In the genomic region with DNA sequence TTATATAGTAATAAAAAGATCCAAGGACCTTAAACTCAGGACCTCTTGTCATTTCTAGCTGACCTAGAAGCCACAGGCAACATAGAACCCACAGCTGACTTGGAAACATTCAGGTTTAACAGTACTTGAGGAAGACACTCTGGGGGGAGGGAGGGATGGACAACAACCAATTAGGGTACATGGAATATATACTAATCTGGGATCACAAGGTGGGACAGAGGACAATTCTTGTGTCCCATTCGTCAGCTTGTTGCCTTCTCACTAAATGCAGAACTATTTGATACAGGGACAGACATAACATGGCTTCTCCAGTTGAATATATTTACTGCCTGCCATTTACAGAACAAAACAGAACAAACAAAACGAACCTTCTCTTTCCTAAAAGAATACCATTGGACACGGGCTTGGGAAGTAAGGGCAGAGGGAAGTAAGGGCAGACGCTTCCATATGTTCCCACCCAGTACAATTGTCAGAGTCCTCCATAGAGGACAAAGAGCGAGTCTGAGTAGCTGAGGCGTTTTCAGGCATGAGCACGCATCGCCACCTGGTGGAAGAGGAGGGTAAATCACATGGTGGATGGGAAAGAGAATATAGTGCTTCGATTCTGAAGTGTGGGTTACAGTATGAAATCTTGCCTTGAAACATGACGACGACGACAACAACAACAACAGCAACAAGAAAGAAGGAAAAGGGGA, we compare ENCODE assay signal across 8 mouse cellular contexts. TPM values are rescaled to one million over a fixed set of nuclear protein-coding genes. Genes with fewer than 3 reads are reported as not detected.
A peak's percentile ranks its signal among the peaks of the same experiment; 100 is the strongest.
DNase-seq lines count a peak whose midpoint lies in the region; ATAC-seq lines count a peak whose summit lies in the region.

No protein-coding gene starts in this region.

- H3K9me3 ChIP-seq in forebrain, embryonic 12.5 days: no peaks in the 10 kb centered on the region

- H3K27ac ChIP-seq in forebrain, embryonic 12.5 days: no peak overlapping the region

- H3K9ac ChIP-seq in forebrain, embryonic 12.5 days: no peak overlapping the region

- peak; percentile 66 for DNase-seq in MN1 (ENCODE audit: low spot score)
- DNase-seq in c-Kit-positive CD71-positive TER-119-positive erythroid progenitor cells, embryonic 14.5 days (ENCODE audit: low spot score): peak; percentile 75
- DNase-seq in layer of hippocampus, adult 9-11 months: peak; percentile 40
- peak; percentile 64 for DNase-seq in lung, postnatal 25 days (ENCODE audit: low spot score)
- peak; percentile 61 for DNase-seq in retina, postnatal 7 days (ENCODE audit: low read depth, low spot score)
- peak; percentile 49 to 58 for DNase-seq in urinary bladder, postnatal 36 days (ENCODE audit: low spot score in 2 of 2)

- no peaks in the 10 kb centered on the region for H3K27me3 ChIP-seq in forebrain, embryonic 12.5 days

- H3K36me3 ChIP-seq in forebrain, embryonic 12.5 days (replicated peaks): no peaks in the 10 kb centered on the region

- H3K4me3 ChIP-seq in forebrain, embryonic 12.5 days (replicated peaks): no peak overlapping the region

- H3K4me1 ChIP-seq in forebrain, embryonic 12.5 days: peaks cover 13% of the 10 kb centered on the region

- 19% methylated on average over 12 of the region's 12 CpGs for WGBS in forebrain, embryonic 12.5 days

- H3K4me2 ChIP-seq in forebrain, embryonic 12.5 days: no peak overlapping the region; the same call in 1 of the 2 replicates

- ATAC-seq in forebrain, embryonic 12.5 days (ENCODE audit: low FRiP score): peak; percentile 83
- ATAC-seq in hematopoietic stem cell, adult 5-6 weeks (replicated peaks in 1 of 2; ENCODE audit: insufficient read depth in 1 of 2, low FRiP score in 2 of 2, low TSS enrichment in 1 of 2, low read depth in 1 of 2, poor library complexity in 2 of 2, severe bottlenecking in 2 of 2): peak; percentile 92 to 98

RNA-seq across cellular contexts. Expression of a gene that starts 18.6 kb away (rescaled TPM):
- polyA plus RNA-seq in forebrain, embryonic 12.5 days (2016; fragmentation: Nextera tagmentation; extraction: Ambion mirVana): not detected in 2 replicates
- total RNA-seq in hematopoietic stem cell, adult 5-6 weeks (2017): 0.31 TPM in 1 of 2 replicates, not detected in the other

RNA-seq across cellular contexts. Expression of a gene that starts 26.1 kb away (rescaled TPM):
- 83.6 and 97.2 TPM in 2 replicates for polyA plus RNA-seq in forebrain, embryonic 12.5 days (2016; fragmentation: Nextera tagmentation; extraction: Ambion mirVana)
- total RNA-seq in hematopoietic stem cell, adult 5-6 weeks (2017): 147 and 152 TPM in 2 replicates

RNA-seq across cellular contexts. Expression of a gene that starts 32.5 kb away (rescaled TPM):
- not detected in 2 replicates for polyA plus RNA-seq in forebrain, embryonic 12.5 days (2016; fragmentation: Nextera tagmentation; extraction: Ambion mirVana)
- 2.4 and 9.5 TPM in 2 replicates for total RNA-seq in hematopoietic stem cell, adult 5-6 weeks (2017)

RNA-seq across cellular contexts. Expression of a gene that starts 46.7 kb away (rescaled TPM):
- polyA plus RNA-seq in forebrain, embryonic 12.5 days (2016; fragmentation: Nextera tagmentation; extraction: Ambion mirVana): not detected in 2 replicates
- not detected in 2 replicates for total RNA-seq in hematopoietic stem cell, adult 5-6 weeks (2017)

RNA-seq across cellular contexts. Expression of a gene that starts 52.1 kb away (rescaled TPM):
- not detected in 2 replicates for polyA plus RNA-seq in forebrain, embryonic 12.5 days (2016; fragmentation: Nextera tagmentation; extraction: Ambion mirVana)
- 0.55 and 6.5 TPM in 2 replicates for total RNA-seq in hematopoietic stem cell, adult 5-6 weeks (2017)
